Mouse (Mus musculus) hindbrain, embryonic 13.5 days (tissue): ENCODE results near the gene 6030445D17Rik. TPM values are rescaled to one million over a fixed set of nuclear protein-coding genes. Genes with fewer than 3 reads are reported as not detected.

Experiments used
- ATAC-seq: fragments of 200-750 bp; cut with Nextera tagmentation; 2 replicates; pipeline ENCODE4 v1.8.0; 2017; ENCODE audit warnings: moderate TSS enrichment; ENCODE audit not compliant: low FRiP score
- H3K27ac ChIP-seq: fragments of 300-500 bp; sonication (generic); 2 replicates; pipeline ENCODE4 v1.5.1; 2015; ENCODE audit warnings: inconsistent platforms, mild to moderate bottlenecking, moderate library complexity
- H3K27me3 ChIP-seq: fragments of 300-500 bp; sonication (generic); 2 replicates; pipeline ENCODE4 v1.6.1; 2015; ENCODE audit warnings: mild to moderate bottlenecking, inconsistent platforms
- H3K36me3 ChIP-seq: fragments of 300-500 bp; sonication (generic); 2 replicates; pipeline ENCODE4 v1.6.1; 2015; ENCODE audit warnings: mild to moderate bottlenecking, inconsistent platforms
- H3K4me1 ChIP-seq: fragments of 300-500 bp; sonication (generic); replicated peaks from 2 replicates; pipeline ENCODE4 v1.6.1; 2015; ENCODE audit warnings: inconsistent platforms
- H3K4me2 ChIP-seq: fragments of 300-500 bp; sonication (generic); 2 replicates; pipeline ENCODE4 v1.6.1; 2015; ENCODE audit warnings: inconsistent platforms, mild to moderate bottlenecking, moderate library complexity
- H3K4me3 ChIP-seq: fragments of 300-500 bp; sonication (generic); 2 replicates; pipeline ENCODE4 v1.5.1; 2015; ENCODE audit warnings: mild to moderate bottlenecking, inconsistent platforms
- H3K9ac ChIP-seq: fragments of 300-500 bp; sonication (generic); 2 replicates; pipeline ENCODE4 v1.6.1; 2015; ENCODE audit warnings: mild to moderate bottlenecking, inconsistent platforms
- H3K9me3 ChIP-seq: fragments of 300-500 bp; sonication (generic); 2 replicates; pipeline ENCODE4 v1.6.1; 2016; ENCODE audit warnings: inconsistent platforms
- WGBS: fragments of 180-500 bp; shearing (Covaris S2); methylation state at CpG from one replicate; pipeline ENCODE4 v1.1.7; 2015; 5-methylcytosine and 5-hydroxymethylcytosine counted together
- polyA plus RNA-seq: library from polyadenylated mRNA; unstranded; fragments of >200 nt; fragmentation: Nextera tagmentation; extraction: Ambion mirVana; gene quantifications from 2 replicates; pipeline ENCODE4 v1.2.1, GENCODE M21; 2015

Gene 6030445D17Rik
- polyA plus RNA-seq, 1 experiment from 2014 or later, result 0.09 TPM

DNA sequence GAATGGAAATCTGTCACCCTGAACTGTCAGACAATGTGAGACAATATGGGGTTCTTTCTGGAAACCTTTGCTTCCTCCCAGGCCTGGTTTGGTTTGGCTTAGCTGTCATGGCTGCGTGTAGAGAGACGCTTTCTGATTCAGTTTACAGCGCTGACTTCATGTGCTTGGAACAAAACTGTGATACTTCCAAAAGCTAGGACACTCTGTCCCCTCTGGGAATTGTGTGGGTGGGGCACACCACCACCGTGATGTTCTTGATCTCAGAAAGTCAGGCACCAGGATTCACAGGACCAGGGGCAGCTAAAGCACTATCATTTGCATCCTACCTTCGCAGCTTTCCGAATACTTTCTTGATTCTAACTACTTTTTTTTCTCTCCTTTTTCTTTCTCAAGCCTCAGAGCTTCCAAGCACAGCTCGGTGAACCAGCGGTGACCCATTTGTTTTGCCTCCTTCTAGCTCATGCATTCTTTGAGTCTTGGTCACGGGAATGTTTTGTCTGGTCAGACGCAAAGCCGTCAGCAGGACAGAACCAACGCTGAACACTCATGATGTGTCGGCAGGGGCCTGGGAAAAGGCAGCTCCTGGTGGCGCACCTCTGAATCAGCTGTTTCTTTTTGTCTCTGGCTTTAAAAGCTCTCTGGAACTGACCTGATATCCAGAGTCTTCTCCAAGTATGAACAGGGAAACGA, 20.6 kb upstream of the 6030445D17Rik start:
- Histone ChIP-seq H3K27me3 (no peaks in the 10 kb centered on the region), H3K36me3 (no peaks in the 10 kb centered on the region), H3K4me1 (no peaks in the 10 kb centered on the region), H3K9me3 (no peaks in the 10 kb centered on the region), H3K4me3 (no peak overlapping the region), H3K9ac (no peak overlapping the region), H3K4me2 (no peak overlapping the region), H3K27ac (no peak overlapping the region)
- WGBS, result 59% methylated on average over 15 of the region's 15 CpGs
- no peak for ATAC-seq

DNA sequence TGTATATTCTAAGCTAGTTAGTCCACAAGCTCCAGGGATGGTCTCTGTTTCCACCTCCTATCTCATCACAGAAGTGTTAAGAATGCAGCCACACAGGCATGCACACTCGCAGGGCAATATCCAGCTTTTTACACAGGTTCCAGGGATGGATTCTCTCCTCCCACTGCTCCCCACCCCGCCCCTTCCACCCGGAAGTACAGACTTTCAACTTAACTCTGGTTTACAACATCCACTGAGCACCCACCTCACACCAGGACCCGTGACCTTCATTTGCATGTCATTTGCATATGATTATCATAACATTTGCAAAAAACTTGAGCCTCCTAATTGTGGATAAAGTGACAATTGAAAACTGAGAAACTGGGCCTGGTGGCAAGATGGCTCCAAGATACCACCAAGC, 17.5 kb upstream of the 6030445D17Rik start:
- WGBS, result 70% methylated on average over 4 of the region's 4 CpGs
- H3K4me3 ChIP-seq, result no peak overlapping the region
- ATAC-seq, result no peak
- H3K4me2 ChIP-seq, result no peak overlapping the region
- no peak overlapping the region for H3K9ac ChIP-seq
- no peak overlapping the region for H3K27ac ChIP-seq
- no peaks in the 10 kb centered on the region for H3K4me1 ChIP-seq
- no peaks in the 10 kb centered on the region for H3K36me3 ChIP-seq
- no peaks in the 10 kb centered on the region for H3K9me3 ChIP-seq
- no peaks in the 10 kb centered on the region for H3K27me3 ChIP-seq

DNA sequence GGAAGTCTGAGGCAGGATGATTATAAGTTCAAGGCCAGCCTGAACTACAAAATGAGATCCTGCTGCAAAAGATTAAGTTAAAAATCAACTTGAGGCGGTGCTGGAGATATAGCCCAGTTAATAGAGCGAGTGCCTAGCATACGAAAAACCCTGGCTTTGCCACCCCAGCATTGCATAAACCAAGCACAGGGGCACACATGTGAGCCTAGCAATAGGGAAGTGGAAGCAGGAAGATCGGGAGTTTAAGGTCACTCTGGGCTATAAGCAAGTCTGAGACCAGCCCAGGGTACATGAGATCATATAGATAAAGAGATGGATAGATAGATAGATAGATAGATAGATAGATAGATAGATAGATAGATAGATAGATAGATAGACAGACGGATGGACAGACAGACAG, 12.3 kb upstream of the 6030445D17Rik start:
- H3K9me3 ChIP-seq, result no peaks in the 10 kb centered on the region
- H3K27ac ChIP-seq, result no peak overlapping the region
- H3K4me1 ChIP-seq, result peaks cover 10% of the 10 kb centered on the region
- 89% methylated on average over 5 of the region's 5 CpGs for WGBS
- H3K9ac ChIP-seq, result no peak overlapping the region
- H3K4me3 ChIP-seq, result no peak overlapping the region
- H3K27me3 ChIP-seq, result no peaks in the 10 kb centered on the region
- ATAC-seq, result no peak
- H3K36me3 ChIP-seq, result no peaks in the 10 kb centered on the region
- H3K4me2 ChIP-seq, result no peak overlapping the region

DNA sequence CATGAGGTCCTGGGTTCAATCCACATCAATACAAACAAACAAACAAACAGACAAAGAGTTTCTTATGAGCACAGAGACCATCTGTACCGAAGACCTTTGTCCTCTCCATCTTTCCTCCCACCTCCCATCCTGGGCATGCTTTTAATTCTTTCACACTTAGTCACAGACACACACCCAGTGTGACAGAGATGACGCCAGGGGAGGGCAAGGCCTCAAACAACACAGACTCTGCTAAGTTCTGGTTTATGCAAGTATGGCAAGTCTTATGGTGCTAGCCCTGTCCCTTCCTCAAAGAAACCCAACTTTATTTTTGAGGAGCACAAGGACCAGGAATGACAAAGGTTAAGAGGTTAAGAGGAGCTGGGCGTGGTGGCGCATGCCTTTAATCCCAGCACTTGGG, 11.8 kb upstream of the 6030445D17Rik start:
- H3K4me3 ChIP-seq, result no peak overlapping the region
- H3K4me1 ChIP-seq, result peaks cover 13% of the 10 kb centered on the region
- H3K27me3 ChIP-seq, result no peaks in the 10 kb centered on the region
- no peak overlapping the region for H3K9ac ChIP-seq
- no peaks in the 10 kb centered on the region for H3K9me3 ChIP-seq
- 82% methylated on average over 4 of the region's 4 CpGs for WGBS
- no peak overlapping the region for H3K27ac ChIP-seq
- no peak for ATAC-seq
- no peak overlapping the region for H3K4me2 ChIP-seq
- H3K36me3 ChIP-seq, result no peaks in the 10 kb centered on the region

DNA sequence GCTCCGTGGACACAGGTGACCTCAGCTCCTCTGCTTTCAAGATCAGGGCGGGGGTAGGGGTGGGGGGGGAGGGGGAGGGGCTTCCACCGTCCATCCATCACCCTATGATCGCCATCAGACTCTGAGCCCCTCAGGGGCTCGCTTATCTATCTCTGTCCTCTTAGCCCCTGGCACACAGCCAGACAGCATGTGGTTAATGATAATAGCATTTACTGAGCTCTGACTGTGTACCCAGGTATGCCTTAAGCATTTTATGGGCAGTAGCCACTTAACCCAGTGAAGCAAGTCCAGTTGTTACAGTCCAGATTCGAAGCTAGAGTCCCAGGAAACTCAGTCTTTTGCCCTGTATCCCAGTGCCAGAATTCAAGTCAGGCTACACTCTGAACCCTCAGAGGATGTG, 10.5 kb upstream of the 6030445D17Rik start:
- H3K9ac ChIP-seq, result no peak overlapping the region
- H3K4me2 ChIP-seq, result no peak overlapping the region
- no peaks in the 10 kb centered on the region for H3K9me3 ChIP-seq
- peaks cover 13% of the 10 kb centered on the region for H3K4me1 ChIP-seq
- H3K27ac ChIP-seq, result no peak overlapping the region
- H3K36me3 ChIP-seq, result no peaks in the 10 kb centered on the region
- 0 out of 2 replicates have a peak, but pooled peaks have one; percentile 54 for ATAC-seq
- H3K4me3 ChIP-seq, result no peak overlapping the region
- H3K27me3 ChIP-seq, result no peaks in the 10 kb centered on the region
- WGBS, result 23% methylated on average over 6 of the region's 6 CpGs

DNA sequence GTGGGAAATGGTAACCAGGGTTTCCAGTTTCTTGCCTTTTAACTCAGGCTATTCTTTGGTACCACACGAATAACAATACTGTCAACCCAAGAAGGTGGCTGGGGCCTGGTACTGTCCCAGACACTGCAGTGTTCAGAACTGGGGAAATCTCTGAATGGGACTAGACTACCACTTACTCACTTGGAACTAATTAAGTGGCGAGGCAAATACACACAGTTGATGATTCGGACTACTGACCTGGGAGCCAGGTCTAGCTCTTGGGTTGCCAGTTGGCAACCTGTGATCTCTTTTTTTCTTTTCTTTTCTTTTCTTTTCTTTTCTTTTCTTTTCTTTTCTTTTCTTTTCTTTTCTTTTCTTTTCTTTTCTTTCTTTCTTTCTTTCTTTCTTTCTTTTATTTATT, 9.8 kb upstream of the 6030445D17Rik start:
- no peak for ATAC-seq
- Histone ChIP-seq H3K27me3 (no peaks in the 10 kb centered on the region), H3K4me1 (peaks cover 13% of the 10 kb centered on the region), H3K9ac (no peak overlapping the region), H3K4me3 (no peak overlapping the region), H3K27ac (no peak overlapping the region), H3K4me2 (no peak overlapping the region), H3K36me3 (no peaks in the 10 kb centered on the region), H3K9me3 (no peaks in the 10 kb centered on the region)
- 75% methylated on average over 3 of the region's 3 CpGs for WGBS

DNA sequence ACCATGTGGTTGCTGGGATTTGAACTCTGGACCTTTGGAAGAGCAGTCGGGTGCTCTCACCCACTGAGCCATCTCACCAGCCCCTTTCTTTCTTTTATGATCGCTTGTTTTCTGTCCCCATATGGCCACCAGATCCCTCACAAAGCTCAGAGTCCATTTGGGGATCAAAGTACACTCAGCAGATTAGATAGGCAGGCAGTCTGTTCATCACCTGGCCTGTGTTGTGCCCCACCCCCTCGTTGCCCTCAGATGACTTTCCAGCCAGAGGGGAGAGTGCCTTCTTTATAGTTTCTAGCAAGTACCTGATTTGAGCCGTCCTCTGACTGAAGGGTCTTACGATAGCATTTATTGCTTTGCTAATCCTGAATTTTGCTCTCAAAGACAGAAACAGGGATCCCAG, 9.3 kb upstream of the 6030445D17Rik start:
- H3K36me3 ChIP-seq, result no peaks in the 10 kb centered on the region
- WGBS, result 75% methylated on average over 5 of the region's 5 CpGs
- H3K9ac ChIP-seq, result no peak overlapping the region

DNA sequence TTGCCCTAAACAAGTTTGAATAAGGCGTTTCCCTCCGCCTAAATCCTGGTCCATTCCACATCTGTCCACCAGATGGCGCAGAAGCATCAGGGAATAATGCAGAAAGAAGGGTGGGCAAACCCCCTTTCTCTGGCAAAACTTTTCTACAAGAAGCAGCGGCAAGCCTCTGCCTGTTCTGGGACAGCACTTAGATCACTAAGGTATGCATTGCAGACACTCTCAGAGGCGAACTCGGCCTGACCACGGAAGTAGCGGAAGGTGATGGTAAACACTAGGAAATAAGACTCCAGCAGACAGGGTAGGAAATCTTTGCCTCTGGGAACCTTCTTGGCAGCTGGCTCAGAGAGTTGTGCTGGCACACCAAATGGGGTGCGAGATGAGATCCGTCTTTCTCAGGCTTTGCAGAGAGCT, 7.2 kb upstream of the 6030445D17Rik start:
- H3K27me3 ChIP-seq, result peaks cover 8% of the 10 kb centered on the region
- no peak for ATAC-seq
- no peaks in the 10 kb centered on the region for H3K36me3 ChIP-seq
- H3K9ac ChIP-seq, result 0 out of 2 replicates have a peak overlapping the region, but pooled peaks have one; percentile 2
- H3K4me2 ChIP-seq, result peak overlapping the region; percentile 29; the same call in 1 of the 2 replicates
- WGBS, result 13% methylated on average over 10 of the region's 10 CpGs
- H3K27ac ChIP-seq, result no peak overlapping the region
- no peak overlapping the region for H3K4me3 ChIP-seq
- H3K9me3 ChIP-seq, result no peaks in the 10 kb centered on the region
- peaks cover 13% of the 10 kb centered on the region for H3K4me1 ChIP-seq

More for the DNA sequence above, 9.3 kb upstream of the 6030445D17Rik start:
- Histone ChIP-seq H3K27ac (no peak overlapping the region), H3K9me3 (no peaks in the 10 kb centered on the region), H3K4me1 (peaks cover 13% of the 10 kb centered on the region), H3K4me3 (no peak overlapping the region), H3K27me3 (no peaks in the 10 kb centered on the region), H3K4me2 (no peak overlapping the region)
- ATAC-seq, result no peak

DNA sequence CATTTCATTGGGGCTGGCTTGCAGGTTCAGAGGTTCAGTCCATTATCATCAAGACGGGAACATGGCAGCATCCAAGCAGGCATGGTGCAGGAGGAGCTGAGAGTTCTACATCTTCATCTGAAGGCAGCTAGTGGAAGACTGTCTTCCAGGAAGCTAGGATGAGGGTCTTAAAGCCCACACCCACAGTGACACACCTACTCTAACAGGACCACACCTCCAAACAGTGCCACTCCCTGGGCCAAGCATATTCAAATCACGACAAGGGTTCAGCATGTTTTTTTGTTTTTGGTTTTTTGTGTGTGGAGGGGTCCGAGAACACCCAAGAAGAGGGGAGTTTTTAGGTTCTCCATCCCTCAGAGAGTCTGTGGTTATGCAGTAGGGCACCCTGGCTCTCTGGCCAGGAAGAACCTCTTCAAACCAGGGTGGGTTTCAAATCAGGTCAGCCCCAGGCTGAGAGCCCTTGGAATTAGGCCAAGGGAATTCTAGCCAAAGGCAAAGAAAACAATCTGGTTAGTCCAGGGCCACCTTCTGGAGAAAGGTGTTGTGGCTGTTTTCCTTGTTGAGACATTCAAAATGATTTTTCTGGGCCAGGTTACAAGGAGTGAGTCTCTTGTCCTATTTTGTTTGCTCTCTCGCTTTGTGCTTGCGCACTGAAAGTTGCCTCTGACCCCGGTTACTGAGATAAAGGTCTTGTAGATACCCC, 5.4 kb upstream of the 6030445D17Rik start:
- peaks cover 10% of the 10 kb centered on the region for H3K4me1 ChIP-seq
- H3K27ac ChIP-seq, result no peak overlapping the region
- no peak for ATAC-seq

DNA sequence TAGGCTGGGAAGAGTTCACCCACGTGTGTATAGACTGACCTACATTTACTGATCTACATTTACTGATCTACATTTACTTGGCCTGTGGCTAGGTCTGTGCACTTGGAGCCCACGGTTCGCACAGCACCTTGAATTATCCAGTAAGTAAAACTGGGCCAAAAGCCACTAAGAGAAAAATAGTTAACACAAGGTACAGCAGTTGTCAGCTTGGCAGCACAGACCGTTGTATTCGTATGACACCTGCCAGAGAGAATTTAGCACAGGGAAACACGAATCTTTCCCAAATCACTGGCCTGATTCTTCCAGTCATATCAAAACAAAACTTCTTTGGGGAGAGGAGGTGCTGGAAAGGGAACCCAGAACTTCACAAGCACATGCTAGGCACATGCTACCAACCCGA, 3.8 kb upstream of the 6030445D17Rik start:
- no peaks in the 10 kb centered on the region for H3K9me3 ChIP-seq
- 86% methylated on average over 7 of the region's 7 CpGs for WGBS
- no peak overlapping the region for H3K27ac ChIP-seq
- H3K36me3 ChIP-seq, result no peaks in the 10 kb centered on the region
- peaks cover 21% of the 10 kb centered on the region for H3K4me1 ChIP-seq
- peaks cover 32% of the 10 kb centered on the region for H3K27me3 ChIP-seq
- ATAC-seq, result no peak
- H3K4me3 ChIP-seq, result no peak overlapping the region
- no peak overlapping the region for H3K9ac ChIP-seq
- H3K4me2 ChIP-seq, result no peak overlapping the region

More for the DNA sequence above, 5.4 kb upstream of the 6030445D17Rik start:
- no peak overlapping the region for H3K4me3 ChIP-seq
- no peaks in the 10 kb centered on the region for H3K36me3 ChIP-seq
- 89% methylated on average over 6 of the region's 6 CpGs for WGBS
- no peak overlapping the region for H3K9ac ChIP-seq
- H3K27me3 ChIP-seq, result peaks cover 22% of the 10 kb centered on the region
- H3K9me3 ChIP-seq, result no peaks in the 10 kb centered on the region
- H3K4me2 ChIP-seq, result no peak overlapping the region

DNA sequence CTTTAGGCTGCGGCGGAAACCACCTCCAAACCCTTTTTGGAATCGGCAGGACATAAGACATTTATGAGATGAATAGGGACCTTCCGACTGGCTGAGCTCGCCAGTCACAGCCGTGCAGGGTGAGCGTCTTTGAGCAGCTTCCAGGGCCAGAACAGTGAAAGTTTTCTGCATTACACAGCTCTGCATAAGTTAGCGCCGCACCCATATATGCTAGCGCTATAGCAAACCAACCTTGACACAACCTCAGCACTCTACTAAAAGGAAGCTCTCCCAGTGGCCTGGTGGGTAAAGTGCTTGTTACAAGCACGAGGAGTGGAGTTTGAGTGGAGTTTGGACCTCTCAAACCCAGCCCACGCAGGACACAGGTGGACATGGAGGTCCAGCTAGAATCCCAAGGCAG, 2.8 kb upstream of the 6030445D17Rik start:
- ATAC-seq, result no peak

DNA sequence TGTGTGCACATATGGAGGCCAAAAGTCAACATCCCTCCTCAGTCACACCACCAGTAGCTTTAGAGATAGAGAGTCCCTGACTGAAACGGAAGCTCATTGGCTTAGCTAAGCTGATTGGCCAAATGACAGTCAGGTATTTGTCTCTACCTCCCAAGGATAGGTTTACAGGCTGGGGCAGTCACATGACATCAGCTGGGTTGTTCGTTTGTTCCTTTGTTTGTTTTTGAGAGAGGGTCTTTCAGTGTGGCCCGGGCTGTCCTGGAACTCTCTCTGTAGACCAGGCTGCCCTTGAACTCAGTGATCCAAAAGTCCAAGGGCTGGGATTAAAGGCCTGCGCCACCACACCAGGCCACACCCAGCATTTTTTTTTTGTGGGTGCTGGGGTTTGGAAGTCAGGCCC, 844 bp upstream of the 6030445D17Rik start:
- H3K9ac ChIP-seq, result no peak overlapping the region
- no peaks in the 10 kb centered on the region for H3K36me3 ChIP-seq
- H3K4me2 ChIP-seq, result no peak overlapping the region
- no peaks in the 10 kb centered on the region for H3K9me3 ChIP-seq
- peaks cover 60% of the 10 kb centered on the region for H3K27me3 ChIP-seq
- H3K27ac ChIP-seq, result no peak overlapping the region
- H3K4me3 ChIP-seq, result no peak overlapping the region
- peaks cover 25% of the 10 kb centered on the region for H3K4me1 ChIP-seq
- no peak for ATAC-seq
- WGBS, result 35% methylated on average over 4 of the region's 4 CpGs

More for the DNA sequence above, 2.8 kb upstream of the 6030445D17Rik start:
- no peak overlapping the region for H3K4me2 ChIP-seq
- no peaks in the 10 kb centered on the region for H3K9me3 ChIP-seq
- H3K9ac ChIP-seq, result no peak overlapping the region
- H3K36me3 ChIP-seq, result no peaks in the 10 kb centered on the region
- peaks cover 28% of the 10 kb centered on the region for H3K4me1 ChIP-seq
- no peak overlapping the region for H3K4me3 ChIP-seq
- WGBS, result 79% methylated on average over 12 of the region's 12 CpGs
- no peak overlapping the region for H3K27ac ChIP-seq
- H3K27me3 ChIP-seq, result peaks cover 41% of the 10 kb centered on the region

DNA sequence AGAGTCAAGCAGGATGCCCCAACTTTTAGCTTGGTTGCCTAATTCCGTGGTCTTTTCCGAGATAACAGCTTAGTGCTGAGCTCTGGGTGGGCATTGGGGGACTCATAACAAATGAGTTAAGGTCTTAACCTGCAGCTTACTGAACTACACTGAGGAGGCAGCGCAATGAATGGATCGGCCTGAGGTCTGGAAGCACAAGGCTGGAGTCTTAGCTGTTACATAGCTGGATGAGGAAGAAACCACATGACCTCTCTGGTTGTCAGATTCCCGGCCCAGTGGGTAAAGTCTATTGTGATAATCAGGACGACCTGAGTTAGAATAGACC, 327 bp upstream of the 6030445D17Rik start:
- peak overlapping the region; percentile 96 for H3K4me2 ChIP-seq
- peak overlapping the region; percentile 62 for H3K4me3 ChIP-seq
- H3K27me3 ChIP-seq, result peaks cover 61% of the 10 kb centered on the region
- H3K27ac ChIP-seq, result no peak overlapping the region
- peak overlapping the region; percentile 85 for H3K9ac ChIP-seq
- 11% methylated on average over 6 of the region's 6 CpGs for WGBS
- H3K9me3 ChIP-seq, result no peaks in the 10 kb centered on the region
- peaks cover 28% of the 10 kb centered on the region for H3K4me1 ChIP-seq
- no peak for ATAC-seq
- no peaks in the 10 kb centered on the region for H3K36me3 ChIP-seq
